Mouse (Mus musculus): ENCODE results near the gene Lasp1. TPM values are rescaled to one million over a fixed set of nuclear protein-coding genes. Genes with fewer than 3 reads are reported as not detected.
"Not testable (repeated sequence)": the region's sequence is repeated elsewhere in the genome, so short reads cannot be mapped to it uniquely, and the experiment has no call there.

The Lasp1 gene
- polyA plus RNA-seq, 1 experiment from 2014 or later: 141 TPM

- H3K36me3 ChIP-seq (ENCODE audit: control insufficient read depth, insufficient read depth, low read length): no peaks in the 10 kb centered on the region
- no peak overlapping the region for H3K4me3 ChIP-seq (ENCODE audit: low read length)
- H3K27ac ChIP-seq (ENCODE audit: low read length): no peak overlapping the region
- WGBS: 50% methylated on average over 2 of the region's 2 CpGs
- H3K9me3 ChIP-seq (ENCODE audit: control insufficient read depth, low read length): no peaks in the 10 kb centered on the region
- ATAC-seq: no peak
- no peak overlapping the region for H3K9ac ChIP-seq (ENCODE audit: low read depth, low read length)
- no peaks in the 10 kb centered on the region for H3K4me1 ChIP-seq (ENCODE audit: control insufficient read depth, insufficient read depth, low read length)
- no peaks in the 10 kb centered on the region for H3K27me3 ChIP-seq (replicated peaks; ENCODE audit: control insufficient read depth, insufficient read depth, low read length)
- no peak overlapping the region for H3K4me2 ChIP-seq (ENCODE audit: low read depth, low read length)
Measured at GRCm38 (mm10) chr11:97862148-97862547, 63.3 kb downstream of the Lasp1 start.

GRCm38 (mm10) chr11:97865421-97865820 is 66.6 kb downstream of the Lasp1 start:
- Histone ChIP-seq H3K4me2 (ENCODE audit: low read depth, low read length) (no peak overlapping the region), H3K9me3 (ENCODE audit: control insufficient read depth, low read length) (no peaks in the 10 kb centered on the region)
- WGBS: 87% methylated on average over 5 of the region's 5 CpGs

GRCm38 (mm10) chr11:97866091-97866888 is 67.5 kb downstream of the Lasp1 start:
- WGBS: 78% methylated on average over 3 of the region's 3 CpGs
- no peaks in the 10 kb centered on the region for H3K27me3 ChIP-seq (replicated peaks; ENCODE audit: control insufficient read depth, insufficient read depth, low read length)
- H3K4me1 ChIP-seq (ENCODE audit: control insufficient read depth, insufficient read depth, low read length): no peaks in the 10 kb centered on the region
- no peak overlapping the region for H3K4me3 ChIP-seq (ENCODE audit: low read length)
- H3K9ac ChIP-seq (ENCODE audit: low read depth, low read length): no peak overlapping the region
- H3K4me2 ChIP-seq (ENCODE audit: low read depth, low read length): no peak overlapping the region
- no peaks in the 10 kb centered on the region for H3K9me3 ChIP-seq (ENCODE audit: control insufficient read depth, low read length)
- ATAC-seq: no peak; the same call in 1 of the 2 replicates
- H3K27ac ChIP-seq (ENCODE audit: low read length): no peak overlapping the region
- H3K36me3 ChIP-seq (ENCODE audit: control insufficient read depth, insufficient read depth, low read length): no peaks in the 10 kb centered on the region

More at GRCm38 (mm10) chr11:97865421-97865820, 66.6 kb downstream of the Lasp1 start:
- no peak overlapping the region for H3K9ac ChIP-seq (ENCODE audit: low read depth, low read length)
- ATAC-seq: no peak
- H3K27ac ChIP-seq (ENCODE audit: low read length): no peak overlapping the region
- H3K4me1 ChIP-seq (ENCODE audit: control insufficient read depth, insufficient read depth, low read length): no peaks in the 10 kb centered on the region
- H3K36me3 ChIP-seq (ENCODE audit: control insufficient read depth, insufficient read depth, low read length): no peaks in the 10 kb centered on the region
- H3K27me3 ChIP-seq (replicated peaks; ENCODE audit: control insufficient read depth, insufficient read depth, low read length): no peaks in the 10 kb centered on the region
- H3K4me3 ChIP-seq (ENCODE audit: low read length): no peak overlapping the region

GRCm38 (mm10) chr11:97867591-97867990 is 68.8 kb downstream of the Lasp1 start:
- H3K4me2 ChIP-seq (ENCODE audit: low read depth, low read length): no peak overlapping the region
- H3K9me3 ChIP-seq (ENCODE audit: control insufficient read depth, low read length): no peaks in the 10 kb centered on the region
- H3K4me3 ChIP-seq (ENCODE audit: low read length): no peak overlapping the region
- no peak for ATAC-seq
- no peaks in the 10 kb centered on the region for H3K36me3 ChIP-seq (ENCODE audit: control insufficient read depth, insufficient read depth, low read length)
- no peak overlapping the region for H3K9ac ChIP-seq (ENCODE audit: low read depth, low read length)
- no peaks in the 10 kb centered on the region for H3K27me3 ChIP-seq (replicated peaks; ENCODE audit: control insufficient read depth, insufficient read depth, low read length)
- no peaks in the 10 kb centered on the region for H3K4me1 ChIP-seq (ENCODE audit: control insufficient read depth, insufficient read depth, low read length)
- no peak overlapping the region for H3K27ac ChIP-seq (ENCODE audit: low read length)
- 91% methylated on average over 3 of the region's 3 CpGs for WGBS

- not testable (repeated sequence) for H3K36me3 ChIP-seq (ENCODE audit: control insufficient read depth, insufficient read depth, low read length); H3K27ac ChIP-seq (ENCODE audit: low read length); H3K4me1 ChIP-seq (ENCODE audit: control insufficient read depth, insufficient read depth, low read length); H3K27me3 ChIP-seq (replicated peaks; ENCODE audit: control insufficient read depth, insufficient read depth, low read length); H3K9ac ChIP-seq (ENCODE audit: low read depth, low read length); H3K4me3 ChIP-seq (ENCODE audit: low read length); H3K9me3 ChIP-seq (ENCODE audit: control insufficient read depth, low read length); ATAC-seq; H3K4me2 ChIP-seq (ENCODE audit: low read depth, low read length)
- WGBS: 81% methylated on average over 5 of the region's 5 CpGs
Measured at GRCm38 (mm10) chr11:97872378-97872777, 73.6 kb downstream of the Lasp1 start.

- no peak overlapping the region for H3K4me2 ChIP-seq (ENCODE audit: low read depth, low read length)
- H3K27ac ChIP-seq (ENCODE audit: low read length): no peak overlapping the region
- no peak for ATAC-seq
- WGBS: 83% methylated on average over 1 of the region's 1 CpGs
- H3K4me3 ChIP-seq (ENCODE audit: low read length): no peak overlapping the region
- no peaks in the 10 kb centered on the region for H3K36me3 ChIP-seq (ENCODE audit: control insufficient read depth, insufficient read depth, low read length)
- no peaks in the 10 kb centered on the region for H3K4me1 ChIP-seq (ENCODE audit: control insufficient read depth, insufficient read depth, low read length)
- no peaks in the 10 kb centered on the region for H3K27me3 ChIP-seq (replicated peaks; ENCODE audit: control insufficient read depth, insufficient read depth, low read length)
- H3K9ac ChIP-seq (ENCODE audit: low read depth, low read length): no peak overlapping the region
- H3K9me3 ChIP-seq (ENCODE audit: control insufficient read depth, low read length): no peaks in the 10 kb centered on the region
Measured at GRCm38 (mm10) chr11:97874396-97874795, 75.6 kb downstream of the Lasp1 start.

GRCm38 (mm10) chr11:97877341-97877740 is 78.5 kb downstream of the Lasp1 start:
- no peak for ATAC-seq
- H3K4me1 ChIP-seq (ENCODE audit: control insufficient read depth, insufficient read depth, low read length): no peaks in the 10 kb centered on the region
- H3K27ac ChIP-seq (ENCODE audit: low read length): no peak overlapping the region
- no peak overlapping the region for H3K4me3 ChIP-seq (ENCODE audit: low read length)
- no peak overlapping the region for H3K4me2 ChIP-seq (ENCODE audit: low read depth, low read length)
- H3K27me3 ChIP-seq (replicated peaks; ENCODE audit: control insufficient read depth, insufficient read depth, low read length): no peaks in the 10 kb centered on the region
- 68% methylated on average over 2 of the region's 2 CpGs for WGBS
- no peaks in the 10 kb centered on the region for H3K9me3 ChIP-seq (ENCODE audit: control insufficient read depth, low read length)
- no peaks in the 10 kb centered on the region for H3K36me3 ChIP-seq (ENCODE audit: control insufficient read depth, insufficient read depth, low read length)
- no peak overlapping the region for H3K9ac ChIP-seq (ENCODE audit: low read depth, low read length)

GRCm38 (mm10) chr11:97880362-97880761 is 81.6 kb downstream of the Lasp1 start:
- no peak overlapping the region for H3K27ac ChIP-seq (ENCODE audit: low read length)
- H3K27me3 ChIP-seq (replicated peaks; ENCODE audit: control insufficient read depth, insufficient read depth, low read length): no peaks in the 10 kb centered on the region
- no peaks in the 10 kb centered on the region for H3K36me3 ChIP-seq (ENCODE audit: control insufficient read depth, insufficient read depth, low read length)
- 91% methylated on average over 4 of the region's 4 CpGs for WGBS
- no peak overlapping the region for H3K9ac ChIP-seq (ENCODE audit: low read depth, low read length)
- no peak overlapping the region for H3K4me2 ChIP-seq (ENCODE audit: low read depth, low read length)
- H3K4me3 ChIP-seq (ENCODE audit: low read length): no peak overlapping the region
- no peaks in the 10 kb centered on the region for H3K4me1 ChIP-seq (ENCODE audit: control insufficient read depth, insufficient read depth, low read length)
- H3K9me3 ChIP-seq (ENCODE audit: control insufficient read depth, low read length): no peaks in the 10 kb centered on the region
- no peak for ATAC-seq

GRCm38 (mm10) chr11:97883542-97883917 is 84.7 kb downstream of the Lasp1 start:
- peak overlapping the region; percentile 90 for H3K27ac ChIP-seq (ENCODE audit: low read length)
- H3K4me1 ChIP-seq (ENCODE audit: control insufficient read depth, insufficient read depth, low read length): no peaks in the 10 kb centered on the region
- peak overlapping the region; percentile 70 for H3K4me3 ChIP-seq (ENCODE audit: low read length)
- no peaks in the 10 kb centered on the region for H3K27me3 ChIP-seq (replicated peaks; ENCODE audit: control insufficient read depth, insufficient read depth, low read length)
- peak; percentile 73 for ATAC-seq
- no peaks in the 10 kb centered on the region for H3K36me3 ChIP-seq (ENCODE audit: control insufficient read depth, insufficient read depth, low read length)
- WGBS: 6% methylated on average over 26 of the region's 26 CpGs
- H3K4me2 ChIP-seq (ENCODE audit: low read depth, low read length): peak overlapping the region; percentile 62
- H3K9ac ChIP-seq (ENCODE audit: low read depth, low read length): peak overlapping the region; percentile 72
- no peaks in the 10 kb centered on the region for H3K9me3 ChIP-seq (ENCODE audit: control insufficient read depth, low read length)
